Comparison of ENCODE assay signal across 16 mouse cellular contexts in the genomic region with DNA sequence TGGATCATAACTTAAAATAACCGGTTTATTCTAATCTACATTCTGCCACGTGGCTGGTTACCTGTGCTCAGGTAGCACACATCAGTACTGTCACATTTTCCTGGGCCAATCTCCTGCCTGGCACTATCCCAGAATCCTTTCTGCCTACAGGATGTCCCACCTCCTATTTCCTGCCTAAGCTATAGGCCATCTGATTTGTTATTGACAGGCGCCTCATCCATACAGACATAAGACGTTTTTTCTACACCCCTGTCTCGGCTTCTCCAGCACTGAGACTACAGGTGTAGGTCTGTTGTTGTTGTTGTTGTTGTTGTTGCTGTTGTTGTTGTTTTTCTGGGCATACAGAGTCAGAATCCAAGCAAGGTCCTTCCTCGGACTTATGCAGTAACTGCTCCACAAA.
"Had no signal": no experiment of that assay in that cellular context is flagged by ENCODE, and none has a peak within 500 bp of the region (broad histone marks: within the 10 kb centered on the region; RNA-seq: fewer than 3 reads in every experiment).

No protein-coding gene starts in this region.

- DNase-seq: lung, adult 18-20 months; lung, embryonic 14.5 days; lung, postnatal 10 days; lung, postnatal 4 days; midbrain, embryonic 14.5 days; right cerebral cortex, postnatal 14 days; thymus, adult 2 months; thymus, postnatal 25 days; thymus, postnatal 4 days had no signal

- H3K27me3 ChIP-seq: midbrain, embryonic 12.5 days; neural tube, embryonic 13.5 days; neural tube, embryonic 15.5 days; stomach, embryonic 15.5 days had no signal

- H3K4me3 ChIP-seq: midbrain, embryonic 10.5 days; midbrain, embryonic 12.5 days; myocyte; neural tube, embryonic 13.5 days; neural tube, embryonic 15.5 days; stomach, embryonic 15.5 days had no signal

- H3K4me1 ChIP-seq: midbrain, embryonic 10.5 days; midbrain, embryonic 12.5 days; neural tube, embryonic 13.5 days; neural tube, embryonic 15.5 days; stomach, embryonic 15.5 days had no signal

- H3K36me3 ChIP-seq: midbrain, embryonic 10.5 days; midbrain, embryonic 12.5 days; neural tube, embryonic 13.5 days; neural tube, embryonic 15.5 days; stomach, embryonic 15.5 days had no signal

- H3K27ac ChIP-seq: midbrain, embryonic 10.5 days; midbrain, embryonic 12.5 days; neural tube, embryonic 13.5 days; neural tube, embryonic 15.5 days; stomach, embryonic 15.5 days; stomach, postnatal 0 days had no signal

- H3K9ac ChIP-seq: lung, embryonic 14.5 days; midbrain, embryonic 12.5 days; neural tube, embryonic 13.5 days; neural tube, embryonic 15.5 days; stomach, embryonic 15.5 days had no signal

- H3K9me3 ChIP-seq: midbrain, embryonic 10.5 days; neural tube, embryonic 13.5 days; neural tube, embryonic 15.5 days; stomach, embryonic 15.5 days had no signal
